Mouse (Mus musculus): Measurements from ENCODE around the gene Gm8909.

GRCm38 (mm10) chr17:36193546-36194141, 25.3 kb upstream of the Gm8909 start:
- TF ChIP-seq CTCF (IDR thresholded peaks at IDR 0.05), result peak; percentile 88
- no peak for TF ChIP-seq EP300 (IDR thresholded peaks at IDR 0.05)
